8 mouse cellular contexts compared by ENCODE assay signal in genomic region chr8:88361708-88362428, GRCm38 (mm10). TPM values are rescaled to one million over a fixed set of nuclear protein-coding genes. Genes with fewer than 3 reads are reported as not detected.
DNase-seq lines count a peak whose midpoint lies in the region; ATAC-seq and TF ChIP-seq lines count a peak whose summit lies in the region.

Gene Brd7 (minus strand): TSS chr8:88362194.

- TF ChIP-seq CTCF in G1E (IDR thresholded peaks at IDR 0.05; ENCODE audit: low read depth, low read length), result peak; percentile 36; the same call in 1 of the 2 replicates
- peak; percentile 84 for TF ChIP-seq CTCF in forebrain, postnatal 0 days (IDR thresholded peaks at IDR 0.05; ENCODE audit: low read depth)
- TF ChIP-seq CTCF in layer of hippocampus, adult 2 months (conservative IDR thresholded peaks at IDR 0.05), result peak; percentile 90
- peak; percentile 49 for TF ChIP-seq CTCF in lung, embryonic 14.5 days (IDR thresholded peaks at IDR 0.05; ENCODE audit: low read depth)

- H3K4me3 ChIP-seq in G1E (ENCODE audit: low read depth, low read length), result peak within 1 kb of the TSS; percentile 85
- peak within 1 kb of the TSS; percentile 88 for H3K4me3 ChIP-seq in forebrain, postnatal 0 days (ENCODE audit: low read depth, low read length)
- H3K4me3 ChIP-seq in layer of hippocampus, adult 2 months, result peak within 1 kb of the TSS; percentile 85
- H3K4me3 ChIP-seq in lung, embryonic 14.5 days (ENCODE audit: low read depth, low read length), result peak within 1 kb of the TSS; percentile 99

- 0 out of 2 replicates have a peak, but pooled peaks have one; percentile 9 for ATAC-seq in G1E (ENCODE audit: extremely low read depth, insufficient number of reproducible peaks, low FRiP score, poor library complexity, severe bottlenecking)
- peak; percentile 91 for ATAC-seq in forebrain, postnatal 0 days
- peak; percentile 91 for ATAC-seq in lung, embryonic 14.5 days (ENCODE audit: insufficient read depth)
- peak; percentile 82 for ATAC-seq in neutrophil, adult 5-6 weeks (ENCODE audit: extremely low read depth, insufficient number of reproducible peaks, low FRiP score, poor library complexity, severe bottlenecking)

- no peaks in the 10 kb centered on the region for H3K9me3 ChIP-seq in G1E (replicated peaks)
- no peaks in the 10 kb centered on the region for H3K9me3 ChIP-seq in forebrain, postnatal 0 days (ENCODE audit: low read length)
- H3K9me3 ChIP-seq in lung, embryonic 14.5 days (ENCODE audit: low read depth, low read length), result no peaks in the 10 kb centered on the region

- DNase-seq in G1E (ENCODE audit: low spot score), result peak; percentile 63
- peak; percentile 73 to 96 for DNase-seq in cerebellum, adult 18-20 months
- DNase-seq in forebrain, postnatal 0 days, result peak; percentile 91
- DNase-seq in heart, postnatal 36 days, result peak; percentile 94 to 95
- peak; percentile 83 to 92 for DNase-seq in layer of hippocampus, adult 2 months (ENCODE audit: low spot score in 2 of 2)
- DNase-seq in lung, embryonic 14.5 days, result peak; percentile 86
- DNase-seq in testis, postnatal 14 days (ENCODE audit: low spot score), result peak; percentile 86

- H3K4me2 ChIP-seq in forebrain, postnatal 0 days (ENCODE audit: low read depth), result peak within 1 kb of the TSS; percentile 85
- peak within 1 kb of the TSS; percentile 88 for H3K4me2 ChIP-seq in lung, embryonic 14.5 days

- peaks cover 30% of the 10 kb centered on the region for H3K36me3 ChIP-seq in G1E (replicated peaks)
- H3K36me3 ChIP-seq in forebrain, postnatal 0 days (ENCODE audit: insufficient read depth), result peaks cover 13% of the 10 kb centered on the region
- peaks cover 26% of the 10 kb centered on the region for H3K36me3 ChIP-seq in lung, embryonic 14.5 days (ENCODE audit: insufficient read depth)

- peak within 1 kb of the TSS; percentile 93 for H3K9ac ChIP-seq in forebrain, postnatal 0 days
- peak within 1 kb of the TSS; percentile 96 for H3K9ac ChIP-seq in lung, embryonic 14.5 days

- peaks cover 5% of the 10 kb centered on the region for H3K27me3 ChIP-seq in G1E (ENCODE audit: insufficient read depth, low read length)
- H3K27me3 ChIP-seq in forebrain, postnatal 0 days (ENCODE audit: insufficient read depth, low read length), result no peaks in the 10 kb centered on the region
- no peaks in the 10 kb centered on the region for H3K27me3 ChIP-seq in lung, embryonic 14.5 days (ENCODE audit: insufficient read depth, low read length)

- H3K27ac ChIP-seq in forebrain, postnatal 0 days (ENCODE audit: low read depth, low read length), result peak within 1 kb of the TSS; percentile 69
- peak within 1 kb of the TSS; percentile 92 for H3K27ac ChIP-seq in layer of hippocampus, adult 2 months
- H3K27ac ChIP-seq in lung, embryonic 14.5 days (ENCODE audit: low read depth), result peak within 1 kb of the TSS; percentile 91

- WGBS in forebrain, postnatal 0 days, result under 1% methylated on average over 89 of the region's 91 CpGs
- WGBS in lung, embryonic 14.5 days, result 1% methylated on average over 78 of the region's 91 CpGs

- H3K4me1 ChIP-seq in G1E (ENCODE audit: insufficient read depth, low read depth, low read length), result peaks cover 33% of the 10 kb centered on the region
- peaks cover 10% of the 10 kb centered on the region; the same call in 1 of the 2 replicates for H3K4me1 ChIP-seq in forebrain, postnatal 0 days (ENCODE audit: insufficient read depth)
- no peaks in the 10 kb centered on the region for H3K4me1 ChIP-seq in lung, embryonic 14.5 days (ENCODE audit: insufficient read depth)

- intact Hi-C loops in heart, postnatal 36 days (cut with DNase I), result loop anchor here (2.0 to 5.0 kb wide), 3 partner anchors 160 to 335 kb away; partner anchors contain the start of genes Cyld and Nkd1

RNA-seq across cellular contexts. Expression of gene Brd7, which starts in this region (rescaled TPM):
- 99.4 and 103 TPM in 2 replicates for total RNA-seq in G1E (2014; fragmentation: Nextera tagmentation)
- 80.2 and 90.0 TPM in 2 replicates for total RNA-seq in G1E (2017)
- polyA plus RNA-seq in G1E (2012), result 374 and 528 TPM in 2 replicates
- 24.1 and 35.9 TPM in 2 replicates for total RNA-seq in forebrain, postnatal 0 days (2014; rRNA removed)
- 49.6 and 52.4 TPM in 2 replicates for polyA plus RNA-seq in forebrain, postnatal 0 days (2015; fragmentation: Nextera tagmentation; extraction: Ambion mirVana)
- 10 to 100 TPM; 70.9 to 83.8 TPM for total RNA-seq in heart, postnatal 36 days (2021)
- total RNA-seq in layer of hippocampus, adult 2 months (2021), result 10 to 100 TPM; 57.0 to 58.4 TPM
- 87.3 and 89.6 TPM in 2 replicates for polyA plus RNA-seq in lung, embryonic 14.5 days (2014; fragmentation: Nextera tagmentation; extraction: Ambion mirVana)
- total RNA-seq in neutrophil, adult 5-6 weeks (2017), result 52.3 and 68.8 TPM in 2 replicates

Comparison
In these comparisons a context has a peak if more than half of its experiments do, and no peak if none do; other contexts are left out.
1. Peak in every context shown above with its lines: DNase-seq, ATAC-seq, H3K4me3 ChIP-seq and H3K27ac ChIP-seq.
2. ATAC-seq: peak in every context shown above with its lines; median percentile 91 in forebrain, postnatal 0 days; 91 in lung, embryonic 14.5 days; 82 in neutrophil, adult 5-6 weeks; 9 in G1E.
3. CTCF ChIP-seq: peak in every context shown above with its lines; median percentile 90 in layer of hippocampus, adult 2 months; 84 in forebrain, postnatal 0 days; 49 in lung, embryonic 14.5 days; 36 in G1E.